Mouse (Mus musculus): ENCODE results near the gene Hoxd10.

GRCm38 (mm10) chr2:74703317-74703716 is 11.6 kb downstream of the Hoxd10 start:
- TF ChIP-seq CTCF (IDR thresholded peaks at IDR 0.05; ENCODE audit: low read depth) (no peak), EP300 (IDR thresholded peaks at IDR 0.05; ENCODE audit: low read depth) (no peak)

All from liver, embryonic 14.5 days (tissue).